Mouse (Mus musculus): ENCODE results near the gene Gpc3. TPM values are rescaled to one million over a fixed set of nuclear protein-coding genes. Genes with fewer than 3 reads are reported as not detected.
A peak's percentile ranks its signal among the peaks of the same experiment; 100 is the strongest.

The Gpc3 gene
- 931 and 969 TPM in 2 replicates for polyA plus RNA-seq (2015; fragmentation: Nextera tagmentation; extraction: Ambion mirVana)

- ATAC-seq (replicated peaks; ENCODE audit: low FRiP score): peak; percentile 70
- WGBS: 26% methylated on average over 45 of the region's 48 CpGs
These were observed at the start of gene Gpc3 for GRCm38 (mm10) chrX:52613328-52614030. Gpc3 (minus strand) TSS chrX:52613950.

GRCm38 (mm10) chrX:52651975-52652374 is 38.2 kb upstream of the Gpc3 start:
- Histone ChIP-seq H3K4me2 (0 out of 2 replicates have a peak overlapping the region, but pooled peaks have one; percentile 25), H3K9me3 (replicated peaks) (no peaks in the 10 kb centered on the region), H3K27me3 (0 out of 2 replicates have a peak, but pooled peaks cover 3% of the 10 kb centered on the region), H3K4me3 (replicated peaks) (no peak overlapping the region), H3K27ac (peak overlapping the region; percentile 87), H3K4me1 (peaks cover 29% of the 10 kb centered on the region), H3K9ac (no peak overlapping the region), H3K36me3 (no peaks in the 10 kb centered on the region)
- peak; percentile 52; the same call in 1 of the 2 replicates for ATAC-seq (replicated peaks; ENCODE audit: low FRiP score)
- 21% methylated on average over 10 of the region's 10 CpGs for whole genome bisulfite sequencing

More at GRCm38 (mm10) chrX:52613328-52614030, at the start of gene Gpc3:
- Histone ChIP-seq H3K9ac (peak within 1 kb of the TSS; percentile 68), H3K9me3 (replicated peaks) (no peaks in the 10 kb centered on the region), H3K27ac (peak within 1 kb of the TSS; percentile 89), H3K4me1 (peaks cover 30% of the 10 kb centered on the region), H3K27me3 (peaks cover 18% of the 10 kb centered on the region; the same call in 1 of the 2 replicates), H3K36me3 (no peaks in the 10 kb centered on the region), H3K4me3 (replicated peaks) (peak within 1 kb of the TSS; percentile 60), H3K4me2 (peak within 1 kb of the TSS; percentile 63)

GRCm38 (mm10) chrX:52651472-52651948 is 37.8 kb upstream of the Gpc3 start:
- no peak overlapping the region for H3K4me3 ChIP-seq (replicated peaks)
- peak; percentile 69 for ATAC-seq (replicated peaks; ENCODE audit: low FRiP score)
- peak overlapping the region; percentile 87 for H3K27ac ChIP-seq
- 21% methylated on average over 9 of the region's 9 CpGs for WGBS
- H3K4me1 ChIP-seq: peaks cover 29% of the 10 kb centered on the region
- 0 out of 2 replicates have a peak, but pooled peaks cover 3% of the 10 kb centered on the region for H3K27me3 ChIP-seq
- 0 out of 2 replicates have a peak overlapping the region, but pooled peaks have one; percentile 25 for H3K4me2 ChIP-seq
- H3K9ac ChIP-seq: no peak overlapping the region
- no peaks in the 10 kb centered on the region for H3K36me3 ChIP-seq
- H3K9me3 ChIP-seq (replicated peaks): no peaks in the 10 kb centered on the region

- Histone ChIP-seq H3K36me3 (no peaks in the 10 kb centered on the region), H3K9ac (no peak overlapping the region), H3K4me3 (replicated peaks) (no peak overlapping the region; the same call in 1 of the 2 replicates), H3K27ac (peak overlapping the region; percentile 84), H3K9me3 (replicated peaks) (no peaks in the 10 kb centered on the region), H3K4me1 (peaks cover 43% of the 10 kb centered on the region), H3K4me2 (peak overlapping the region; percentile 45), H3K27me3 (no peaks in the 10 kb centered on the region)
- 26% methylated on average over 19 of the region's 19 CpGs for WGBS
- peak; percentile 86 for ATAC-seq (replicated peaks; ENCODE audit: low FRiP score)
These were observed 35.4 kb upstream of the Gpc3 start for GRCm38 (mm10) chrX:52648910-52649785.

GRCm38 (mm10) chrX:52644393-52644792 is 30.6 kb upstream of the Gpc3 start:
- Histone ChIP-seq H3K4me2 (no peak overlapping the region), H3K4me1 (peaks cover 37% of the 10 kb centered on the region), H3K27ac (peak overlapping the region; percentile 29; the same call in 1 of the 2 replicates), H3K9me3 (replicated peaks) (no peaks in the 10 kb centered on the region), H3K9ac (no peak overlapping the region), H3K27me3 (no peaks in the 10 kb centered on the region), H3K36me3 (no peaks in the 10 kb centered on the region), H3K4me3 (replicated peaks) (no peak overlapping the region)
- 49% methylated on average over 7 of the region's 7 CpGs for WGBS
- ATAC-seq (replicated peaks; ENCODE audit: low FRiP score): no peak

- H3K4me2 ChIP-seq: no peak overlapping the region
- no peak overlapping the region for H3K9ac ChIP-seq
- no peaks in the 10 kb centered on the region for H3K36me3 ChIP-seq
- H3K27ac ChIP-seq: no peak overlapping the region
- ATAC-seq (replicated peaks; ENCODE audit: low FRiP score): no peak
- WGBS: 51% methylated on average over 2 of the region's 2 CpGs
- H3K4me1 ChIP-seq: peaks cover 28% of the 10 kb centered on the region
- H3K9me3 ChIP-seq (replicated peaks): no peaks in the 10 kb centered on the region
- no peaks in the 10 kb centered on the region for H3K27me3 ChIP-seq
- H3K4me3 ChIP-seq (replicated peaks): no peak overlapping the region
These were observed 29.6 kb upstream of the Gpc3 start for GRCm38 (mm10) chrX:52643350-52643749.

GRCm38 (mm10) chrX:52642126-52642525 is 28.4 kb upstream of the Gpc3 start:
- no peaks in the 10 kb centered on the region for H3K9me3 ChIP-seq (replicated peaks)
- no peaks in the 10 kb centered on the region for H3K36me3 ChIP-seq
- H3K9ac ChIP-seq: no peak overlapping the region
- no peak overlapping the region for H3K27ac ChIP-seq
- H3K4me2 ChIP-seq: no peak overlapping the region
- H3K4me1 ChIP-seq: peaks cover 27% of the 10 kb centered on the region
- no peak overlapping the region for H3K4me3 ChIP-seq (replicated peaks)
- 92% methylated on average over 2 of the region's 2 CpGs for WGBS
- no peaks in the 10 kb centered on the region for H3K27me3 ChIP-seq
- ATAC-seq (replicated peaks; ENCODE audit: low FRiP score): no peak

GRCm38 (mm10) chrX:52637419-52637818 is 23.7 kb upstream of the Gpc3 start:
- Histone ChIP-seq H3K27me3 (no peaks in the 10 kb centered on the region), H3K36me3 (no peaks in the 10 kb centered on the region), H3K9ac (no peak overlapping the region), H3K4me1 (peaks cover 11% of the 10 kb centered on the region), H3K27ac (no peak overlapping the region), H3K4me3 (replicated peaks) (no peak overlapping the region), H3K4me2 (no peak overlapping the region), H3K9me3 (replicated peaks) (no peaks in the 10 kb centered on the region)
- ATAC-seq (replicated peaks; ENCODE audit: low FRiP score): no peak

- no peak overlapping the region for H3K4me2 ChIP-seq
- 63% methylated on average over 6 of the region's 6 CpGs for WGBS
- H3K27ac ChIP-seq: no peak overlapping the region
- H3K4me1 ChIP-seq: peaks cover 38% of the 10 kb centered on the region
- no peaks in the 10 kb centered on the region for H3K9me3 ChIP-seq (replicated peaks)
- H3K27me3 ChIP-seq: 0 out of 2 replicates have a peak, but pooled peaks cover 5% of the 10 kb centered on the region
- H3K4me3 ChIP-seq (replicated peaks): no peak overlapping the region
- no peaks in the 10 kb centered on the region for H3K36me3 ChIP-seq
- no peak for ATAC-seq (replicated peaks; ENCODE audit: low FRiP score)
- H3K9ac ChIP-seq: no peak overlapping the region
These were observed 20.2 kb upstream of the Gpc3 start for GRCm38 (mm10) chrX:52633976-52634375.

GRCm38 (mm10) chrX:52632688-52633324 is 19.1 kb upstream of the Gpc3 start:
- WGBS: 34% methylated on average over 7 of the region's 7 CpGs
- H3K9ac ChIP-seq: no peak overlapping the region
- no peak for ATAC-seq (replicated peaks; ENCODE audit: low FRiP score)

GRCm38 (mm10) chrX:52626963-52627716 is 13.4 kb upstream of the Gpc3 start:
- no peak overlapping the region for H3K4me3 ChIP-seq (replicated peaks)
- ATAC-seq (replicated peaks; ENCODE audit: low FRiP score): 0 out of 2 replicates have a peak, but pooled peaks have one; percentile 54
- no peaks in the 10 kb centered on the region for H3K9me3 ChIP-seq (replicated peaks)
- H3K4me1 ChIP-seq: peaks cover 35% of the 10 kb centered on the region
- H3K9ac ChIP-seq: no peak overlapping the region
- H3K27me3 ChIP-seq: peaks cover 24% of the 10 kb centered on the region
- H3K36me3 ChIP-seq: no peaks in the 10 kb centered on the region
- peak overlapping the region; percentile 80 for H3K27ac ChIP-seq
- WGBS: 48% methylated on average over 6 of the region's 6 CpGs
- no peak overlapping the region for H3K4me2 ChIP-seq

More at GRCm38 (mm10) chrX:52632688-52633324, 19.1 kb upstream of the Gpc3 start:
- Histone ChIP-seq H3K27ac (peak overlapping the region; percentile 22; the same call in 1 of the 2 replicates), H3K27me3 (peaks cover 10% of the 10 kb centered on the region; the same call in 1 of the 2 replicates), H3K4me2 (0 out of 2 replicates have a peak overlapping the region, but pooled peaks have one; percentile 1), H3K4me1 (peaks cover 43% of the 10 kb centered on the region), H3K9me3 (replicated peaks) (no peaks in the 10 kb centered on the region), H3K4me3 (replicated peaks) (no peak overlapping the region), H3K36me3 (no peaks in the 10 kb centered on the region)

Measured in kidney, embryonic 15.5 days (tissue).